Mouse (Mus musculus) skeletal muscle tissue, adult 2 months (tissue): ENCODE data around the gene Sin3b.

ENCODE experiments used
- DNase-seq: peaks from one replicate; pipeline ENCODE4 v3.0.0-alpha.2; 2012; ENCODE audit warnings: low read depth, low spot score

Sin3b gene

GRCm38 (mm10) chr8:72753165-72753564, 30.1 kb downstream of the Sin3b start:
- no peak for DNase-seq

DNA sequence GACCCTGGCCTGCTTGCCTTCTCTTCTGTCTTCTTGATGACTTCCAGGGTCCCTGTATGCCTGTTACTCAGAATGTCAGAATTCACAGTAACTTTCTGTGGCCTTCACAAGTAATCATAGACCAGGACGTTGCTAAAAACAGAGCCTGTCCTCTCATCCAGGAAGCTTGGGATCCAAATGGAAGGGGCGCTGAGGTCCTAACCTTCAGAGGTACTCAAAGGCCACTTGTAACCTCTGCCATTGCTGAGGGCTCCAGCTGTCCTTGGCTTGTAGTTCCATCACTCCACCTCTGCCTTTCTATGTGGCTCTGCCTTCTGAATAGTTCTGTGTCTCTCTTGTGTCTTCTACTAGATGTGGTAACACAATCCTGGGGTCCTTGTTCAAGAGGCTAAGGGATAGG, 30.7 kb downstream of the Sin3b start:
- DNase-seq, result no peak

GRCm38 (mm10) chr8:72756031-72756430, 32.9 kb downstream of the Sin3b start:
- DNase-seq, result no peak

DNA sequence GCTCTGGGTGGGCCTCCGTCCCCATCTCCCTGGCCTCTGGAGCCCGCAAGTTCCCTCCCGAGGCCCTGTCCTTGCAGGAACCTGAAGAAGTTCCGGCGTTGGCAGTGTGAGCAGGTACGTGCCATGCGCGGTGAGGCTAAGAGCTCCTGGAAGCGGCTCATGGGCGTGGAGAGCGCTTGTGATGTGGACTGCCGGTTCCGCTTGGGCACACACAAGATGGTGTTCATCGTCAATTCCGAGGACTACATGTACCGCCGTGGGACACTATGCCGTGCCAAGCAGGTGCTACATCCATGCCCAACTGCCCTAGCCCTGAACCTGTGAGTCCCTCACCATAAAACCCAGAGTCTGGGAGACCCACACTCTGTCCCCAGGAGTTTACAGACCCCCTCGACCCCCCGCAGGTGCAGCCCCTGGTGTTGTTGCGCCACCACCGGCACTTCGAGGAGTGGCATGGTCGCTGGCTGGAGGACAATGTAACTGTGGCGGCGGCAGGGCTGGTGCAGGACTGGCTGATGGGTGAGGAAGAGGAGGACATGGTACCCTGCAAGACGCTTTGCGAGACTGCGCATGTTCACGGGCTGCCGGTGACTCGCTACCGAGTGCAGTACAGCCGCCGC, 33.8 kb downstream of the Sin3b start:
- no peak for DNase-seq

DNA sequence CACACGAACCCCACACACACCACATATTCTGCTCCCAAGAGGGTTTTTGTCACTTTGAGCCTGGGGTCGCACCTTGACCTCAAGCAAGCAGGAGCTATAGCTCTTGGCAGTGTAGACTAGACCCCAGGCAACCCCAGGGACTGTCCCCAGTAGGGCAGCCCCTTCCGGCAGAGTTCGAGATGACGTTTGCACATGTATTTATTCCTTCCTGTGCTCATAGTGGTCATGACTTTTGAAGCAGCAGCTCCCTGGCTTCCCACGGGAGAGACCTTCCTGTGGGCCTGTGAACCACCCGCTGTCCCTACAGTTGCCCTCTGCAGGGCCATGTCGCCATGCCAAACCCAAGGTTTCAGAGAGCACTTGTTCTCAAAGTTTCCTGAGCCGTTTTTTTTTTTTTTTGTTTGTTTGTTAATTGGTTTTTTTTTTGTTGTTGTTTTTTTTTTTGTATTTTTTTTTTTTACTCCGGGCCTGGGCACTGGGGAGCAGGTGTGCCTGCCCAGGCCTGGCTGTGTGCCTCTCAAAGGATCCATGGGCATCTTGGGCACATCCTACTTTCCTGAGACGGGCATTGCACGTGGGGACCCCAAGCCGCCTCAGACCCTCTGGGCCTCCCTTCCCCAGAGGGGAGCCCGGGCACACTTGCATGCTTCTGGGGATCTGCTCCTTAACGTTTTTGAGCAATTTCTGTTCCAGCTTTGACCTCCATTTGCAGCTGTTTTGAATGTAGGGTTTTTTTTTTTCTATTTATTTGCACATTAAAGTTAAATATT, 34.5 kb downstream of the Sin3b start:
- DNase-seq, result no peak

DNA sequence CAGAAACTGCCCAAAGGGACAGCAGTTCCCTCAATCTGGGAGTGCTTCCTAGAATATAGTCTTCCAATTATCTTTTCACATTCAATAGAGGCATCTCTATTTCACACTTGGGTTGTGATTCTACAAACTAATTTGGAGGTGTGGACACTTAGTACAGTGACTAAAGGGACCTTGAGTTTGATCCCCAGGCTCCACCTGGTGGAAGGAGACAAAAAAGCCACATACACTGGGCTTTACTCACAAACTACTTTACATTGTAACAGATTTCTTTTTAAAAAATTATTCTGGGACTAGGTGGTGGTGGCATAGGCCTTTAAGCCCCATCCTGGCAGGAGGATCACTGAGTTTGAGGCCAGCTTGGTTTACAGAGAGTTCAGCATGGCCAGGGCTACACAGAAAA, 35.2 kb downstream of the Sin3b start:
- DNase-seq, result no peak

DNA sequence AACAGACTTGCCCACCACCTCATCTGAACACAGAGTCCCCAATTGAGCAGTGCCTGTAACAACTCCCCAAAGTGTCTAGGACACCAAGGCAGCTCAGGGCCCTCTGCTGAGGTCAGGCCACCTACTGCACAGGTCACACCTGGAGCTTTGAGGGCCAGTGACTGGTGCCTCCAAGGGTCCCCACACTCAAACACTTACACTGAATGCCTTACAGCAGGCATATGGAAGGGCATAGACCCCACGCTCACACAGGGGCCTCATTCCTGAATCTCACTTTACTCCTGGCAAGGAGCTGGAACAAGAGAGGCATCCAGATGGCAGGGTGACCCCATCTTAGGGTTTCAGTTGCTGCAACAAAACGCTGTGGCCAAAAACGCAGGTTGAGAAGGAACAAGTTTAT, 37.1 kb downstream of the Sin3b start:
- DNase-seq, result no peak

DNA sequence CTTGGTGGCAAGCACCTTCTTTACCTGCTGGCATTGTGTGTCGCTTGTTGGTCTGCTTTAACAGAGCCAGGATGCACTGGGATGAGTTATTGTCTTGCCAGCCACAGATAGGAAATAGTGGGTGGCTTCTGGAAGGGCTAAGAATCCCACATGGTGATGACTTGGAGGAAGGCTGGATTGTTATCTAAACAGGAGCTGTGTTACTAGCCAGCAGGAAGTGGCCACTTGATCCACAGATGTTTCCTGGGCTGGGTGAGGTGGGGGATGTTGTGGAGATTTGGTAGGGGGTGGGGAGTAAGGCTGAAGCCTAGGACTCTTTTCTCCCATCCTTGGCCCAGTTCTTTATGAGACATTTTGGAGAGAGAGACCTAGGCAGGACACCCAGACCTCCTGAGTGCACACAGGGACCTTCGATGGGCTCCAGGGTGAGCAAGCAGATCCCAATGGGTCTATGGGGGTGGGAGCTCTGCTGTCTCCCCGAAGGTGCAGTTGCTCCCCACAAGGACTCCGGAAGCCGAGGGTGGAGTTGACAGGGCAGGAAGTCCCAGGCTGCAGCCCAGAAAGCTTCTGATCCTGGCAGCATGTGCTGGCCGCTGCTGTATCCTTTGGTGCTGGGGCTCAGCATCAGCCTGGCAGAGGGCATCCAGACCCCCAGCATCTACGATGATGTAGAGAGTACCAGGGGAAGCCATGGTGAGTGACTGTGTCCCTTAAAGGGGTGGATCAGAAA, 38.4 kb downstream of the Sin3b start, which contains the start of gene F2rl3:
Gene F2rl3, plus strand, starts transcription at position 559 of the 730 bp plus-strand sequence.
- no peak for DNase-seq

GRCm38 (mm10) chr8:72762306-72762705, 39.2 kb downstream of the Sin3b start:
- no peak for DNase-seq

DNA sequence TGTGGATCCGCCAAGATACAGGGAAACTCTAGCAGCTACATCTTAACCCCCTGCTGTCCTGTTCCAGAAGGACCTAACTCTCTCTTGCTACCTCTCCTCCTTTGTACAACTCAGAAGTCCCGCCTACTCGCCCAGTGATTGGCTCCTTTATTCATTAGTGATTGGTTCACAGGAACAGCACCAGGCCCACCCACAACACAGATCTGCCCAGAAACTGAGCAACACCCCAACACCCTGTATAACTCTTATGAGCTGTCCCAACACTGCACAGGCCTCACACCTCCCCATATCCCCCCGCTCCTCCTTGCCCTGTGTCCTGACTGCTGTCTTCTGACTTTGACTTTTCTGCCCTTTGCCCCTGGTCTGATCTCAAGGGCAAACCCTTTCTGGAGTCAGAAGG, 42.6 kb downstream of the Sin3b start:
- no peak for DNase-seq

DNA sequence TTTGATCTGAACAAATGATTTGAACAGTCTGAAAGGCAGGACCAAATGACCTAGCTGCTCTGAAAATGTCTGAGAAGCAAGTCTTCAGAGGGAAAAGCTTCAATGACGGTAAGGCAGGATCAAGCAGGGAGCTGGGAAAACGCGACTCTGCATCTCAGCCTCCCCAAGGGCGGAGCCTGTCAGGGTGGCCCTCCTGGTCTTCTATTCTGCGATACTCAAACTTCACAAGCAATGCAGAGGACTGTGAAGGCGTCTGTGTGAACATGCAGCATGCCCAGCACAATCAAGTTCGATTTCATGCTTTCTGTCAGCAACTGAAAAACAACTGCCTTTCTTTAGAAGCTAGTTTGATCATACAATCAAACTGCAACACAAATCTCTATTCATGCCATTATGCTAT, 43.7 kb downstream of the Sin3b start:
- DNase-seq, result no peak

- DNase-seq, result no peak
Measured at GRCm38 (mm10) chr8:72777797-72778196, 54.7 kb downstream of the Sin3b start.

GRCm38 (mm10) chr8:72780644-72781043, 57.6 kb downstream of the Sin3b start:
- no peak for DNase-seq

- no peak for DNase-seq
Measured at GRCm38 (mm10) chr8:72801583-72801982, 78.5 kb downstream of the Sin3b start.
